Mouse (Mus musculus): ENCODE data around the gene Ampd1. TPM values are rescaled to one million over a fixed set of nuclear protein-coding genes. Genes with fewer than 3 reads are reported as not detected.

Gene Ampd1
- polyA plus RNA-seq, 1 experiment, result 0.16 TPM

- no peak for DNase-seq (ENCODE audit: low read depth)
- no peak for TF ChIP-seq CTCF (IDR thresholded peaks at IDR 0.05; ENCODE audit: borderline replicate concordance, extremely low read depth, insufficient read depth, insufficient read length)
- TF ChIP-seq POLR2A (IDR thresholded peaks at IDR 0.05; ENCODE audit: borderline replicate concordance, extremely low read depth, insufficient read depth, insufficient read length, poor library complexity, severe bottlenecking), result no peak
Observed at GRCm38 (mm10) chr3:103079301-103079700, 5.5 kb downstream of the Ampd1 start.

DNA sequence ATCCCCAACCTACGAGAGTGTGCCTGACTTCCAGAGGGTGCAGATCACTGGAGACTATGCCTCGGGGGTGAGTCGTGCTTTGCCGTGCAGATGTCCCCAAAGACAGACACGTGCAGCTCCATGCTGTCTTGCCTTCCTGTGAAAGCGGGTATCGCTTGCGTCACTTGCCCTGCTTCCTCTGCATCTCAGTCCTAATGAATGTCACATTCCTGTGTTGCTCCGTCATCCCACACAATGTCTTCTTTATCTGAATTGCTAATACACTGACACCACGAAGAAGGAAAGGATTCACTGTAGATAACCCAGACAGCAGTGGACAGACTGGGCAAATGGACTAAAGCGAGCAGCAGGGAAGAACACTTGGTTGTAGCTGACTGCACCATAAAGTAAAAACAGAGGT is 7.2 kb downstream of the Ampd1 start:
- no peak for DNase-seq (ENCODE audit: low read depth)
- TF ChIP-seq POLR2A (IDR thresholded peaks at IDR 0.05; ENCODE audit: borderline replicate concordance, extremely low read depth, insufficient read depth, insufficient read length, poor library complexity, severe bottlenecking), result no peak
- TF ChIP-seq CTCF (IDR thresholded peaks at IDR 0.05; ENCODE audit: borderline replicate concordance, extremely low read depth, insufficient read depth, insufficient read length), result no peak

DNA sequence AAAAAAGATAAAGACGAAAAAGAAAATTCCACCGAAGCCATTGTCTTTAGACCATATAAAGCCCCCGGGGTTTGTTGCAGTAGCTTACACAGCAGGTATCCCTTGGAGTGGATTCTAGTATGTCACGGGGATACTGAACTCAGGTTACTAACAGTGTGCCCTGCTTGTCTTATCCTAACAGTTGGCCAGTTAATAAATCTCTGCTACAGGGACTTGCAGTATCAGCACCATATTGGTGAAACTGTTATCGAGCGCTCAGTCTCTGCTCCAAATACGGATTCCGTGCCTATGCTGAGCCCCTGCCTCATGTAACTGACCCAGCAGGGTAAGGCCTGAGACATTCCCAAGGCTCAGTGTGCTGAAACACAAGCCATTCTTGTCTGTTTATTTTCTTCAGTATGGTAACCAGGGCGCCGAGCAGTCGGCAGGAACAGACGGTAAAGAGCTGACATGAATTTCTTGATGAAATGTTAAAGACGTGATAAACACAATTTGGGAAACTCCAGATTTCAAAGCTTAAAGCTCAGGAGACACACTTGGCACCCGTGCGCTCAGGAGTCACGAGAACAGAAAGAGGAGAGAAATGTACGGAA is 8.1 kb downstream of the Ampd1 start:
- no peak for TF ChIP-seq CTCF (IDR thresholded peaks at IDR 0.05; ENCODE audit: borderline replicate concordance, extremely low read depth, insufficient read depth, insufficient read length)
- TF ChIP-seq POLR2A (IDR thresholded peaks at IDR 0.05; ENCODE audit: borderline replicate concordance, extremely low read depth, insufficient read depth, insufficient read length, poor library complexity, severe bottlenecking), result no peak
- DNase-seq (ENCODE audit: low read depth), result peak; percentile 13

GRCm38 (mm10) chr3:103082761-103083160 is 8.9 kb downstream of the Ampd1 start:
- DNase-seq (ENCODE audit: low read depth), result peak; percentile 23
- TF ChIP-seq CTCF (IDR thresholded peaks at IDR 0.05; ENCODE audit: borderline replicate concordance, extremely low read depth, insufficient read depth, insufficient read length), result no peak
- no peak for TF ChIP-seq POLR2A (IDR thresholded peaks at IDR 0.05; ENCODE audit: borderline replicate concordance, extremely low read depth, insufficient read depth, insufficient read length, poor library complexity, severe bottlenecking)

- TF ChIP-seq CTCF (IDR thresholded peaks at IDR 0.05; ENCODE audit: borderline replicate concordance, extremely low read depth, insufficient read depth, insufficient read length) (no peak), POLR2A (IDR thresholded peaks at IDR 0.05; ENCODE audit: borderline replicate concordance, extremely low read depth, insufficient read depth, insufficient read length, poor library complexity, severe bottlenecking) (no peak)
- no peak for DNase-seq (ENCODE audit: low read depth)
Observed at GRCm38 (mm10) chr3:103085986-103086385, 12.2 kb downstream of the Ampd1 start.

DNA sequence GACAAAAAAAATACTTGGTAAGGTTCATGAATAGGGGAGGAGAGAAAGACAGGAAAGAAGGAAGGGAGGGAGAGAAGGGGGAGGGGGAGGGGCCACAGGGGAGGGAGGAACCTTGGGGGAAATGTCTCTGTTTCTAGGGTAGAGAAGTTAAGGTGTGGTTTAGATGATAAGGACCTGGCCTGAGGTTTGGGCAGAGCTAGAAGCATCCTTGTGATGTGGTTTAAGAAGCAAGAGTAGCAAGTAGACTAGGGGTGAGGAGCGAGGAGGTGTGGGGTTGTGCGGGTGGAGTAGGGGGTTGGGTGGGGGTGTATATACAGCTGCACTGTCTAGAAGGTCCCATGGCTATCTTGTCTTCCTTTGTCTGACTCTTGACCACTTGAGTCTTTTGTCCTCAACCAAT is 17.9 kb downstream of the Ampd1 start:
- TF ChIP-seq CTCF (IDR thresholded peaks at IDR 0.05; ENCODE audit: borderline replicate concordance, extremely low read depth, insufficient read depth, insufficient read length) (no peak), POLR2A (IDR thresholded peaks at IDR 0.05; ENCODE audit: borderline replicate concordance, extremely low read depth, insufficient read depth, insufficient read length, poor library complexity, severe bottlenecking) (no peak)

DNA sequence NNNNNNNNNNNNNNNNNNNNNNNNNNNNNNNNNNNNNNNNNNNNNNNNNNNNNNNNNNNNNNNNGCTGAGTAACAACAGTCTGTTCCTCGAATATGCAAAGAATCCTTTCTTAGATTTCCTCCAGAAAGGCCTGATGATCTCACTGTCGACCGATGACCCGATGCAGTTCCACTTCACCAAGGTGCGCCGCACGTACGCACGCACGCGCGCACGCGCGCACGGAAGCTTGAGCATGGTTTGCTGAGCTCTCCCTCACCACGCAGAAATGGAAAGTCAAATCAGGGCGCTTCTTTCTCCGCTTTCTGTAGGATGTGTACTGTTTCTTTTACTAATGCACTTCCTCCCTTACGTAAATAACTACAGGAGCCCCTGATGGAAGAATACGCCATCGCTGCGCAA is 24.8 kb downstream of the Ampd1 start:
- DNase-seq (ENCODE audit: low read depth), result no peak

More for the DNA sequence above, 17.9 kb downstream of the Ampd1 start:
- DNase-seq (ENCODE audit: low read depth), result no peak

DNA sequence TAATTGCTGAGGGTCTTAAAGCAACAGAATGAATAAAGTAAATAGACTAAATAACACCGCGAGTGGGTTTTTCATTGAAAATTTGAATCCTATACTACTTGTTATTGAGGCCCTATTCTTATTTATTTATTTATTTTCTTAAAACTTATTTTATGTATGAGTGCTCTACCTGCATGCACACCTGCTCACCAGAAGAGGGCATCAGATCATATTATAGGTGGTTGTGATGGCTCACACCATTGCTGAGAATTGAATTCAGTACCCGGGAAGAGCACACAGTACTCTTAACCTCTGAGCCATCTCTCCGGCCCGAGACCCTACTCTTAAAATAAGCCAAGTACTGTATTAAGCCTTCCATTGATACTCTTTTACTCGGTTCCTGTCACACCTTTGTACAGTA is 25.9 kb downstream of the Ampd1 start:
- no peak for DNase-seq (ENCODE audit: low read depth)
- TF ChIP-seq CTCF (IDR thresholded peaks at IDR 0.05; ENCODE audit: borderline replicate concordance, extremely low read depth, insufficient read depth, insufficient read length) (peak; percentile 9; the same call in 1 of the 2 replicates), POLR2A (IDR thresholded peaks at IDR 0.05; ENCODE audit: borderline replicate concordance, extremely low read depth, insufficient read depth, insufficient read length, poor library complexity, severe bottlenecking) (no peak)

More for the DNA sequence above, 24.8 kb downstream of the Ampd1 start:
- no peak for TF ChIP-seq POLR2A (IDR thresholded peaks at IDR 0.05; ENCODE audit: borderline replicate concordance, extremely low read depth, insufficient read depth, insufficient read length, poor library complexity, severe bottlenecking)
- TF ChIP-seq CTCF (IDR thresholded peaks at IDR 0.05; ENCODE audit: borderline replicate concordance, extremely low read depth, insufficient read depth, insufficient read length), result no peak

DNA sequence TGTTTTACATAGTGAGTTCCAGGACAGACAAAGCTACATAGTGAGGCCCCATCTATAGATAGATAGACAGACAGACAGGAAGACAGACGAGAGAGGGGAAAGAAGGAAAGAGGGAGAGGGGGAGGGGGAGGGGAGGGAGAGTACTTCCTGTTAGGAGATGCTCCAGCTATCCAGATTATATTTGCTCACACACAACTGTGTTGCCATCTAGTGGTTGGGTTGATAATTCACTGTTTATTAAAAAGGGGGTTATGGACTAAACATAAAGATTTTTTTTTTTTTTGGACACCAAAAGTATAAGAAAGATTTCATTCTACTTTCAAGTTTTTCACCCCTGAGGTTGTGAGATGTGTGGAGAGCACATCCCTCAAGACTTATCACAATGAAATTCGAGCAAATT is 26.9 kb downstream of the Ampd1 start:
- no peak for DNase-seq (ENCODE audit: low read depth)
- TF ChIP-seq POLR2A (IDR thresholded peaks at IDR 0.05; ENCODE audit: borderline replicate concordance, extremely low read depth, insufficient read depth, insufficient read length, poor library complexity, severe bottlenecking), result no peak

- TF ChIP-seq POLR2A (IDR thresholded peaks at IDR 0.05; ENCODE audit: borderline replicate concordance, extremely low read depth, insufficient read depth, insufficient read length, poor library complexity, severe bottlenecking) (no peak), CTCF (IDR thresholded peaks at IDR 0.05; ENCODE audit: borderline replicate concordance, extremely low read depth, insufficient read depth, insufficient read length) (no peak)
- no peak for DNase-seq (ENCODE audit: low read depth)
Observed at GRCm38 (mm10) chr3:103101194-103101593, 27.4 kb downstream of the Ampd1 start.

GRCm38 (mm10) chr3:103101909-103102308 is 28.1 kb downstream of the Ampd1 start:
- TF ChIP-seq CTCF (IDR thresholded peaks at IDR 0.05; ENCODE audit: borderline replicate concordance, extremely low read depth, insufficient read depth, insufficient read length), result no peak
- no peak for TF ChIP-seq POLR2A (IDR thresholded peaks at IDR 0.05; ENCODE audit: borderline replicate concordance, extremely low read depth, insufficient read depth, insufficient read length, poor library complexity, severe bottlenecking)

More at GRCm38 (mm10) chr3:103101909-103102308, 28.1 kb downstream of the Ampd1 start:
- peak; percentile 9 for DNase-seq (ENCODE audit: low read depth)
